Mouse (Mus musculus) gastrocnemius, adult 18-20 months (tissue): Measurements from ENCODE around the gene Saysd1. TPM values are rescaled to one million over a fixed set of nuclear protein-coding genes. Genes with fewer than 3 reads are reported as not detected.
A peak's percentile ranks its signal among the peaks of the same experiment; 100 is the strongest.

Source experiments
- DNase-seq: peaks from one replicate; pipeline ENCODE4 v3.0.0; 2021; ENCODE audit warnings: low spot score
- total RNA-seq, 2 experiments: library from RNA; stranded (reverse); gene quantifications; 2 replicates each; pipeline ENCODE4 v1.2.3; 2021

Saysd1 gene
- total RNA-seq, 2 experiments from 2014 or later: 2.8 to 2.9 TPM

GRCm38 (mm10) chr14:20164438-20164837, 26.1 kb upstream of the Saysd1 start:
- DNase-seq: no peak

DNA sequence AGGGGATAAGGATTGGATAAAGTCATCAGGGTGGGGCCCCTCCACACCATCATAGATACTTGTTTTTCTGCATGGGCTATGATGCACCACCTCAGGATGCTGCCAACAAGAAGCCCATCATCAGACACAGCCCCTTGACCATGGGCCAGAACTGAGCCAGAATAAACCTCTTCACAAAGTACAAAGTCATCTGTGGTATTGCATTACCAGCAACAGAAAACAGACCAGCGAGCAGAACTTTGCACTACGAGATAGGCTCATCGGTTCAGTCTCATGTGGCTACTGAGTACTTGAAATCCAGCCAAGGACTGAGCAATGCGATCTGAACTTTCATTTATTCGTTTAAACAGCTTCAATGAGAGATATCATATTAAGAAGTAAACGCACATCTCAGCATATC, 24.4 kb upstream of the Saysd1 start:
- peak; percentile 60 for DNase-seq

GRCm38 (mm10) chr14:20158727-20159681, 20.7 kb upstream of the Saysd1 start:
- no peak for DNase-seq

DNA sequence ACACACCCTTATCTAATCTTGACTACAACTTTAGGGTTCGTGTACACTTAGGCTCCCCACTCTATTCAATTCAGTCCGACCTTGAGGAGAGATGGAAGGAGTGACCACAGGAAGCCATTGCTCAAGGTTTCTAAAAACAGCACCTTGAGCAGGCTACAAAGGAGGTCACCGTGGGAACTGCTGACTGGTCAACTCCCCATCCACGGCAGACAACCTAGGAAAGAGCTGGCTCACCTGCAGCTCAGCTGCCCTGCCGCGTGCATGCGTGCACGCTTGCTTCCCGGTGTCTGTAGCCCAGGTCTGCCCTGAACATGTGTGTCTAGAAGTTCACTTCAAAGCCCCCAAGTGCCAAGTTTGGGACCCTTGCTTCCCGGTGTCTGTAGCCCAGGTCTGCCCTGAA, 19.3 kb upstream of the Saysd1 start:
- DNase-seq: no peak

GRCm38 (mm10) chr14:20155718-20156117, 17.4 kb upstream of the Saysd1 start:
- no peak for DNase-seq

DNA sequence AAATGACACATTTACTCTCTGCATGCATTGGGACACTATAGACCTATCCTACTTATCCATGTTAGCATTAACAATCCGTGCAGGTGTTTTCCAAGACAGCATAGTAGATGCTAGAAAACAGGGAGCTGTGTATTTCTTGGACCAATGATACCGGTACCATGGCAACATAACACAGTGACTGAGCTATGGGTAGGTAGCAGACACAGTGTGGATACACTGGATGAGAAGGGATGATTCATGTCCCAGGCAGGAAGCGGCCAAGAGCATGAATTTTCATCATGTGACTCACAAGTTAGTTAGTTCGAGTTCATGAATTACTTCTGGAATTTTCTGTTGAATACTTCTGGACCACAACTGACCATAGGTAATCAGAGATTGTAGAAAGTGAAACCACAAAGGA, 16.6 kb upstream of the Saysd1 start:
- DNase-seq: no peak

- no peak for DNase-seq
These were observed 15.9 kb upstream of the Saysd1 start for GRCm38 (mm10) chr14:20154245-20154644.

- no peak for DNase-seq
These were observed 11.1 kb upstream of the Saysd1 start for GRCm38 (mm10) chr14:20149127-20150080.

GRCm38 (mm10) chr14:20148514-20148913, 10.2 kb upstream of the Saysd1 start:
- DNase-seq: no peak

DNA sequence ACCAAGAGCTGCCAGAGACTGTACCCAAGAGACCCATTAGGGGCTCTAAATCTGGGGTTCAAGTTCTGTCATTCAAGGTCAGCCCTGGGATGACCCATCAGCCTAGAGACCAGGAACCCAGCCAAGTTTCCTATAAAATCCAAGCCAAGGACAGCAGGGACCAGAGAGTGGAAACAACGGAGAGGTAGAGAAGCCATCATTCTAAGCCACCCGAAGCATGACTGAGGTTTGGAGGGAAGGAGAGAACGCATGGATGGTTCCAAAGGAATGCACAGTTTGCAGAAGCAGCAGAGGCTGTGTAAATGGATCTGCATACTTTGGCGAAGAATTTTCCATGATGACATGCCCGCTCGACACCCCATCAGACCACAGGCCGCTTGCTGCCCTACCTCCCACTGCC, 9.5 kb upstream of the Saysd1 start:
- DNase-seq: no peak

GRCm38 (mm10) chr14:20144093-20144492, 5.8 kb upstream of the Saysd1 start:
- DNase-seq: no peak

GRCm38 (mm10) chr14:20134965-20135671, 3.2 kb downstream of the Saysd1 start:
- no peak for DNase-seq

- no peak for DNase-seq
These were observed 10.2 kb downstream of the Saysd1 start for GRCm38 (mm10) chr14:20128162-20128561.

GRCm38 (mm10) chr14:20127406-20128087, 10.8 kb downstream of the Saysd1 start:
- no peak for DNase-seq

GRCm38 (mm10) chr14:20120868-20121267, 17.5 kb downstream of the Saysd1 start:
- DNase-seq: no peak

DNA sequence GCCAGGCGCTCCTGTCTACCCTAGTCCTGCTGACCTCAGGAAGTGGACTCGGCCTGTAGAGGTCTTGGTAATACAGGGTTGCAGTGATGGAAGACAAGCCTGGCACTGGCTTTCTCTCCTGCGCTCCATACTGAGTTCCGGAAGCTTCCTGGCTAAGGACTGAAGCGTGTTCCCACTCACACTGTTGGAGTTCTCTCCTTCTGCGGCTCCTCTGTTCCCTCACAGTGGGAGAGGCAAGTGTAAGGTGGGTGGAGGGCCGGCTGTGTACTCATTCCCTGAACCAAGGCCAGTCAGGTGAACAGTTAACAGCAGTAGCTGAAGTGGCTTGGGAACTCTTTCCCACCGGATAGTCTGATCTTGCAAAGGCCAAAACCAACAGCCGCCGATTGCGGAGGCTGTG, 18.3 kb downstream of the Saysd1 start:
- no peak for DNase-seq

DNA sequence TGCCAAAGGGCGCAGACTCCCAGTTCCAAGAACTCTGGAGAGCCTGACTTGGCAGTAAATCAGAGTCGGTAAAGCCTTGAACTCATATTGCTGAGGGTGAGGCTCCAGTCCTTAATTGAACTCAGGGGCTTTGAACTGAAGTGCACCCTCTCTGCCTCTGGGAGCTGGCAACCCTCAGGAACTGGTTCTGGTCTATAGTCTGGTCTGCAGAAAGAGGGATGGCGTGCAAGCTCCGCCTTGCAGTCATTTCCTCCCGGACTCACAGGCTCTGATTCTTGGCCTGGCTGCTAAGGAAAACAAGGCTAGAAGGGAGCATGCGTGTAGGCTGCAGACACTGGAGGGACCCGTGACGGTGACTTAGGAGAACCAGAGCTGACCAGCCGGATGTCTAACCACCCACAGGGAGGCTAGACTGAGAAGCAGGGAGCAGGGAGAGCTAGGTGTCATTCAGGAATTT, 22.2 kb downstream of the Saysd1 start:
- peak; percentile 4 for DNase-seq

DNA sequence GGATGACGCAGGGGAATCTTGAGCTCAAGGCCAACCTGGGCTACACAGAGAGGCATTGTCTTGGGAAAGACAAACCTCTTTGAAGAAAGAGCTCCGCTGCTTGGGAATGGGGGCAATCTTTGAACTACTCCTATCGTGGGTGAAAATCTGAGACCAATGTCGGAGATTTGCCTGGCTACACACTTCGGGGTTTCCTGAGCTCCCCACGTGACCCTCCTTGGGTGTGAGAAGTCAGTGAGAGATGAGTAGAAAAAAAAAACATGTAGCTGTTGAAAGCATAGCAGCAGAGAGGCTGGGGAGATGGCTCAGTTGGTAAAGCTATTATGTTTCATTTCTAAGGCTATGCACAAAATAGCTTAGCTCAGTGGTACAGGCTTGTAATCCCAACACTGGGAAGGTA, 23.4 kb downstream of the Saysd1 start:
- DNase-seq: no peak

DNA sequence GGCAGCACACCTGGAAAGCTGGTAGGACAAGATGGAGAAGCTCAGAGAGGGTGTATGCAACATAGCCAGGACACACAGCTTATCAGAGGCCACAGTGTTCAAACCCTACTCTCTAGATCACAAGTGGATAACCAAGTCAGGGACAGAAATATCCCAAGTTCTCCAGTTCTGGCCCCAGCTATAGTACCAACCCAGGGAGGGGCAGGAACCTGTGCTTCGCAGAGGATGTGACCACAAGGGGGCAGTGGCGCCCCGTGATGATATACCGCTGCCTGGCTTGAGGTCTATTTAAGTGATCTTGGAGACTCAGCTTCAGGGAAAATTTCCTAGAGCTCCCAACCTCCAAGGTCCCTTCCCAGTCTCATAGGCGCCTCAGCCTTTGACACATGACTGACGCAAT, 24.4 kb downstream of the Saysd1 start:
- peak; percentile 77 for DNase-seq

DNA sequence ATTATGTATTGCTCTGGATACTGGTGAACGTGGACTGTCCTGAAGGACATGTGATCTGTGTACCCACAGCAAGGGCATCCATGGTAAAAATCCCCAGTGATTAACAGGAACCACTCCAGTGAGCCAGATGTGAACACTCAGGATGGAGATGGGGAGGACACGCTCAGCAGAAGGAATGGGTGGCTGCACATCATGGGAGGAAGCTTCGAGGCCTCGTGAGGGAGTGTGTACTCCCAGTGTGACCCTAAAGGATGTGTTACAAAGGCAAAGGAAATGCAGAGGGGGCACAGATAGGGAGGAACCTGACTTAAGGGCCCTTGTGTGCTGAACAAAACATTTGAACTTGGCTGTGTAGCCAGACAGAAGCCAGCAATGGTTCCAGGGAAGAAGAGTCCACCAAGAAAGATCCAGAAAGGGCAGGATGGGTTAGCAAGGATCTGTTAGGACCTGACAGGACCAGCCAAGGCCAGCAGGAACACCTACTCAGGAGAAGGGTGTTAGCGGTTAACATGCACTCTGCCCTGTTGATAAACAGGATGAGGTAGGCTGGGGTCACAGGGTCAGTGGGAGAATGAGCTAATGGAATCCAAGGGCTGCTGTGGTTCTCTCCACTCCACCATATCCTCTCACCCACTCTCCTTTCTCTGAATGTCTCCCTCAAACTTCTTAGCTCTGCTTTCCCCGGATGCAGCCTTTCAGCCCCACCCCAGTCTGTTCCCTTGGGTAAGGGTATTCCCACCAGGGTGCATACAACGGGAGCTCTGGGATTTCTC, 25.0 kb downstream of the Saysd1 start:
- no peak for DNase-seq
